Mouse (Mus musculus) c-Kit-positive CD71-positive TER-119-positive erythroid progenitor cells, embryonic 14.5 days (primary cell): ENCODE measurements around the gene Mettl1.

ENCODE experiments used
- DNase-seq: peaks from one replicate; pipeline ENCODE4 v3.0.0-alpha.2; 2013; ENCODE audit warnings: low spot score

Mettl1 gene

GRCm38 (mm10) chr10:127085052-127085451, 43.8 kb downstream of the Mettl1 start:
- no peak for DNase-seq

DNA sequence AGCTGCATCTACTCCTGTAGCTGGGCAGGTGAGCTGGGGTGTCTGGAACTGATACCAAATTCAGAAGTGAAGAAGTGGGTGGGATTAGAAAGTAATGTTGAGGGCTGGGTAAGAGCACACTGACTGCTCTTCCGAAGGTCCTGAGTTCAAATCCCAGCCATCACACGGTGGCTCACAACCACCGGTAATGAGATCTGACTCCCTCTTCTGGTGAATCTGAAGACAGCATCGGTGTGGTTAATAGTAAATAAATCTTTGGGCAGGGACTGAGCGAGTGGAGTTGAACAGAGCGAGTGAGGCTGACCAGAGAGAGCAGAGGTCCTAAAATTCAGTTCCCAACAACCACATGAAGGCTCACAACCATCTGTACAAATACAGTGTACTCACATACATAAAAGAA, 44.4 kb downstream of the Mettl1 start:
- no peak for DNase-seq

DNA sequence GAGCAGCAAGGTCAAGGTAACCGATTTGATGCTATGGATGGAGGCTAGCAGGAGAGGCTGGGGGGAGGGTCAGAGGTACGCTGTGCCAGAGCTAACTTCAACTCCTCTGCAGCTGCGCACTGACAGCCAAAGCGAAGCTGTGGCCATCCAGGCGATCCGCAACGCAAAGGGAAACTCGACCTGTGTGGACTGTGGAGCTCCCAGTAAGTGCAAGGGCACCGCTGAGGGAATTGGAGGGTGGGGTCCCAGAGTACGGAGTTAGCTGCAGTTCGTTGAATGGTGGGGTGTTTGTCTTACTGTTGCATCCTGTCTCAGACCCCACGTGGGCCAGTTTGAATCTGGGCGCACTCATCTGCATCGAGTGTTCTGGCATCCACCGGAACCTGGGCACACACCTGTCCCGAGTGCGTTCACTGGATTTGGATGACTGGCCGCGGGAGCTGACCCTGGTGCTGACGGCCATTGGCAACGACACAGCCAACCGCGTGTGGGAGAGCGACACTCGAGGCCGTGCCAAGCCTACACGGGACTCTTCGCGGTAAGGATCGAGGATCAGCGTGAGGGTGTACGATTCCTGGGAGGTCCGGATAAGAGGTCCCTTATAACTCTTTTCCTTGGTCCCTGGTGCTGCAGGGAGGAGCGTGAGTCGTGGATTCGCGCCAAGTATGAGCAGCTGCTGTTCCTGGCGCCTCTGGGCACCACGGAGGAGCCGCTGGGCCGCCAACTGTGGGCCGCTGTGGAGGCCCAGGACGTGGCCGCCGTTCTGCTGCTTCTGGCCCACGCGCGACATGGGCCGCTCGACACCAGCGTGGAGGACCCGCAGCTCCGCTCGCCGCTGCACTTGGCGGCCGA, 49.6 kb downstream of the Mettl1 start:
- DNase-seq = no peak

DNA sequence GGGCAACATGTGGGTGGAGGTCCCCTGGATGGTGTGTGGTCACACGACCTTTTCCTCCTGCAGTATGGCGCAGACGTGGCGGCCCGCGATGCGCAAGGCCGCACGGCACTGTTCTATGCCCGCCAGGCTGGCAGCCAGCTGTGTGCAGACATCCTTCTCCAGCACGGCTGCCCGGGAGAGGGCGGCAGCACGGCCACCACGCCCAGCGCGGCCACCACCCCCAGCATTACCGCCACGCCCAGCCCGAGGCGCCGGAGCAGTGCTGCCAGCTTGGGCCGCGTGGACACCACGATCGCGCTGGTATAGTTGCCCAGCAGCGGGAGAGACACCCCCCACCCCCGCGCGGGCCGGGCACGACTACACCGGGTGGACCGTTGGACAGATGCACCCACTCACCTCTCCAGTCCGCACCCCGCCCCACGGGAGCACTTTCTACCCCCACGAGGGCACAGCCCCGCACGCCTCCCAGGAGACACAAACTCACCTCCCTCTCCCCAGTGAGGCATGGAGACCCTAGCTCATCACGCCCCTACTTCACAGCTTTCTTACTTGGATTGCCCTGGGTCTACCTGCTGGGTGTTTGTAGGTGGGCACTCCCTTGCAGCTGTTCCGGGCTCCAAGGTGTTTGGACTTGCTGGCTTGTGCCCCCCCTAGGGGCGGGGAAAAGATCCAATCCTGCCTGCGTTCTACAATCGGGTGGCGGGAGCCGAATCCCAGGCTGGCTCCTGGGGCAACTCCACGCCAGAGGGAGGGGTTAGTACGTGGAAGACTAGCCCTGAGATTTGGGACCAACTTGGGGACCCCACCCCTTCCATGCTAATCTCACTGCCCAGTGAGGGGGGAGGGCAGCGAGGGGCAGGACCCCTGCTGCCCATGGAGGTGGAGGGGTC, 50.5 kb downstream of the Mettl1 start:
- DNase-seq = no peak

- no peak for DNase-seq
Measured at GRCm38 (mm10) chr10:127092742-127093141, 51.5 kb downstream of the Mettl1 start.

DNA sequence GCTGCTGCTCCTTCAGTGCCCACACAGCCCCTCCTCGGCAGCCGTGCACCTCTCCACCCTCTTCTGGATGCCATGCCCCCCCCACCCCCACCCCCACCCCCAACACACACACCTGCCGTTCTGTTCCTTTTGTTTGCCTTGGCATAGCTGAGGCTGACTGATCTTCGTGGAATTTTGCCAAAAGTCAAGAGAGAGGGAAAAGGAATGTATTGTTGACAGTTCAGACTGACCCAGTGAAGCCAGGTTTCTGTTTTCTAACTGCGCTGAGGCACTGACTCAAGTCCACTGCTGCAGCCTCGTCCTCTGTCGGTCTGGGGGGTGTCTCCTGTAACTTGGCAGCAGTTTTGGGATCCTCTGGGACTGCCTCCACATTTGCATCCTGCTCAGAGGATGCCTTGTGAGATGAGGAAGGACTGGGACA, 53.2 kb downstream of the Mettl1 start:
- no peak for DNase-seq
